Mouse (Mus musculus): Measurements from ENCODE around the gene Colec11. TPM values are rescaled to one million over a fixed set of nuclear protein-coding genes. Genes with fewer than 3 reads are reported as not detected.

Gene Colec11
- polyA plus RNA-seq, 1 experiment from 2014 or later: 2.2 TPM

GRCm38 (mm10) chr12:28582423-28582822 lies 40.8 kb downstream of the Colec11 start, which contains the start of gene Allc:
Allc (minus strand) TSS chr12:28582523.
- Histone ChIP-seq H3K9me3 (ENCODE audit: low read length) (no peaks in the 10 kb centered on the region), H3K4me3 (ENCODE audit: low read depth, low read length) (no peak within 1 kb of the TSS), H3K9ac (replicated peaks; ENCODE audit: low read depth) (no peak within 1 kb of the TSS), H3K4me1 (ENCODE audit: insufficient read depth, low read depth, low read length) (no peaks in the 10 kb centered on the region), H3K4me2 (replicated peaks; ENCODE audit: low read depth, low read length) (no peak within 1 kb of the TSS), H3K27me3 (replicated peaks; ENCODE audit: insufficient read depth, low read length) (no peaks in the 10 kb centered on the region), H3K27ac (ENCODE audit: low read length) (no peak within 1 kb of the TSS), H3K36me3 (ENCODE audit: insufficient read depth, low read length) (no peaks in the 10 kb centered on the region)
- ATAC-seq (no peak), DNase-seq (ENCODE audit: low spot score) (no peak)
- WGBS: 67% methylated on average over 8 of the region's 8 CpGs
- TF ChIP-seq EP300 (IDR thresholded peaks at IDR 0.05): no peak

DNA sequence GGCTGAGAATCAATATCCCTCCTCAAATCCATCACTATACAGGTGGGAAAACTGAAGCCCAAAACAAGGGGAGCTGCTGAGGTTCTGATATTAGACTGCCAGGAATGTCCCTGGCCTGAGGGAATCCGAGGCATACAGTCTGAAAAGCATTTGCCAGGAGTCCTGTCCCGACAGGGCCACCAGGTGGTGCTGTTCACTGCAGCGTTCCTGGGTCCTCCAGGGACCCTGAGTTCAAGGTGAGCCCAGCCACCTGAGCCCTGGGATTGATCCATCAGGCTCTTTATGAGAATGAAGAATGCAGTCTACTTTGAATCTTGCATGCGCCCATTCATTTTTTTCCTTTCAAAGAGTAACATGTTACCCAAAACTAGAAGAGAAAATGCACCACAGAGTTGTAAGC lies 44.0 kb downstream of the Colec11 start:
- Histone ChIP-seq H3K27ac (ENCODE audit: low read length) (no peak overlapping the region), H3K4me1 (ENCODE audit: insufficient read depth, low read depth, low read length) (no peaks in the 10 kb centered on the region), H3K9me3 (ENCODE audit: low read length) (no peaks in the 10 kb centered on the region), H3K4me2 (replicated peaks; ENCODE audit: low read depth, low read length) (no peak overlapping the region), H3K4me3 (ENCODE audit: low read depth, low read length) (no peak overlapping the region), H3K27me3 (replicated peaks; ENCODE audit: insufficient read depth, low read length) (no peaks in the 10 kb centered on the region), H3K9ac (replicated peaks; ENCODE audit: low read depth) (no peak overlapping the region), H3K36me3 (ENCODE audit: insufficient read depth, low read length) (no peaks in the 10 kb centered on the region)
- 34% methylated on average over 4 of the region's 4 CpGs for WGBS
- ATAC-seq (no peak), DNase-seq (ENCODE audit: low spot score) (no peak)
- TF ChIP-seq EP300 (IDR thresholded peaks at IDR 0.05) (no peak), CTCF (IDR thresholded peaks at IDR 0.05) (peak; percentile 58)

DNA sequence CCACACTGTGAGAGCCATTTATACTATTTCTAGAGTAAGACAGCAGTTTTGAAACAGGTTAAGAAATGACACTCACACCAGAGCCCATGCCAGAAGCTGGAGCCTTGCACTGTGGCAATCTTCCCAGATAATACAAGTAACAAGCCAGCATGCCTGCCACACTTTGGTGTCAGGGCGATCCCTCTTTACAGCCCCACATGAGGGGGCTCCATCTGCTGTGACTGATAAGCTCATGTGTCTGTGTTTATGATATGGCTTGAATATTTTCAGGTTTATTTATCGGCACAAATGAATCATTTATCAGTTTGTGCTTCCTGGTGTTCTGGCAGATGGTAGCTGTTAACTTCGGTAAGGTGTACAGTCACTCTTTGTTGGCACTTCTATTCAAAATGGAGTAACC lies 45.0 kb downstream of the Colec11 start:
- Histone ChIP-seq H3K9ac (replicated peaks; ENCODE audit: low read depth) (no peak overlapping the region), H3K27ac (ENCODE audit: low read length) (no peak overlapping the region), H3K27me3 (replicated peaks; ENCODE audit: insufficient read depth, low read length) (no peaks in the 10 kb centered on the region), H3K9me3 (ENCODE audit: low read length) (no peaks in the 10 kb centered on the region), H3K36me3 (ENCODE audit: insufficient read depth, low read length) (no peaks in the 10 kb centered on the region), H3K4me2 (replicated peaks; ENCODE audit: low read depth, low read length) (no peak overlapping the region), H3K4me1 (ENCODE audit: insufficient read depth, low read depth, low read length) (no peaks in the 10 kb centered on the region), H3K4me3 (ENCODE audit: low read depth, low read length) (no peak overlapping the region)
- DNase-seq (ENCODE audit: low spot score) (no peak), ATAC-seq (no peak)
- TF ChIP-seq EP300 (IDR thresholded peaks at IDR 0.05) (no peak), CTCF (IDR thresholded peaks at IDR 0.05) (no peak)
- WGBS: 60% methylated on average over 3 of the region's 3 CpGs

GRCm38 (mm10) chr12:28575366-28576070 lies 47.7 kb downstream of the Colec11 start:
- Histone ChIP-seq H3K4me3 (ENCODE audit: low read depth, low read length) (no peak overlapping the region), H3K9me3 (ENCODE audit: low read length) (no peaks in the 10 kb centered on the region), H3K36me3 (ENCODE audit: insufficient read depth, low read length) (no peaks in the 10 kb centered on the region), H3K27ac (ENCODE audit: low read length) (no peak overlapping the region), H3K9ac (replicated peaks; ENCODE audit: low read depth) (no peak overlapping the region), H3K4me1 (ENCODE audit: insufficient read depth, low read depth, low read length) (no peaks in the 10 kb centered on the region), H3K27me3 (replicated peaks; ENCODE audit: insufficient read depth, low read length) (no peaks in the 10 kb centered on the region), H3K4me2 (replicated peaks; ENCODE audit: low read depth, low read length) (no peak overlapping the region)
- ATAC-seq (no peak), DNase-seq (ENCODE audit: low spot score) (no peak)
- TF ChIP-seq EP300 (IDR thresholded peaks at IDR 0.05) (no peak), CTCF (IDR thresholded peaks at IDR 0.05) (no peak)
- WGBS: 66% methylated on average over 6 of the region's 6 CpGs

DNA sequence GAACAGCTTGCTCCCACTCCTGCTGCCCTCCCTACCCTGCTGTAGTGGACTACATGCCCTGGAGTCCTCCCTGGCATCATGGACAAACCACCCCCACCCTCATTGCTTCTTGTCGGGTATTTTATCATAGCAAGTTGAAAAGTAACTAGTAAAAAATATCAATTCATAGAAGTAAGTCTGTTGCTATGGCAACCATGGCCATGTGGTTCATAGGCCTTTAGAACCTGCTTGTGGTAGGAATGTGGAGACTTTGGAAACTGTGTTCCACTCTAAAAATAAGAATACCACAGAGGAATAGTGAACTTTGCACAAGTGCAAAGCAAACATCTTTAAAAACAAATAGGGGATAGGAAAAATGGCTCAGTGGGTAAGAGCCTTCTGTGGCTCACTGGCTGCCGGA lies 50.9 kb downstream of the Colec11 start:
- WGBS: 59% methylated on average over 2 of the region's 2 CpGs
- DNase-seq (ENCODE audit: low spot score): no peak

DNA sequence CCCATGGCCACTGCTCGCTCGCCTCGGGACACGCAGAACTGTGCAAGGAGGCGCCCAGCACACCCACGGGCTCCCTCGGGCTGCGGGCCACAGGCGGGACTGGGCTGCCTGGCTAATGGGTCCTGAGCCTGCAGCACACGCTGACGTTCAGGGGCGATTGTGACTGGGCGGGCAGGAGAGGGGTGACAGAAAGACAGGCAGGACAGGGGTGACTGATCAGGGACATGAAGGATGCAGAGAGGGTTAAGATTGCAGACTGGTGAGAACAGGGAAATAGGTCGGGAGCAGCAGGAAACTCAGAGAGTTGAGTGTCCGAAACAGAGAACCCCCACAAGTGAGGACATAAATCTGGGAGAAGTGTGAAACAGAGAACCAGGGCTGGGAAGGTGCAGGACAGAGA lies 70.9 kb downstream of the Colec11 start, which contains the start of gene Dcdc2c:
Gene Dcdc2c (minus strand): TSS at position 101 of the 400 bp plus-strand sequence.
- WGBS: 53% methylated on average over 15 of the region's 15 CpGs
- no peaks in the 10 kb centered on the region for H3K27me3 ChIP-seq (replicated peaks; ENCODE audit: insufficient read depth, low read length)
- H3K9ac ChIP-seq (replicated peaks; ENCODE audit: low read depth): no peak within 1 kb of the TSS
- TF ChIP-seq EP300 (IDR thresholded peaks at IDR 0.05): no peak
- no peak for TF ChIP-seq CTCF (IDR thresholded peaks at IDR 0.05)
- no peak for DNase-seq (ENCODE audit: low spot score)
- ATAC-seq: no peak
- H3K4me1 ChIP-seq (ENCODE audit: insufficient read depth, low read depth, low read length): no peaks in the 10 kb centered on the region
- no peak within 1 kb of the TSS for H3K4me3 ChIP-seq (ENCODE audit: low read depth, low read length)
- no peaks in the 10 kb centered on the region for H3K9me3 ChIP-seq (ENCODE audit: low read length)
- no peak within 1 kb of the TSS for H3K27ac ChIP-seq (ENCODE audit: low read length)
- H3K4me2 ChIP-seq (replicated peaks; ENCODE audit: low read depth, low read length): no peak within 1 kb of the TSS
- no peaks in the 10 kb centered on the region for H3K36me3 ChIP-seq (ENCODE audit: insufficient read depth, low read length)

More for the DNA sequence above, 50.9 kb downstream of the Colec11 start:
- no peak for ATAC-seq
- H3K4me3 ChIP-seq (ENCODE audit: low read depth, low read length): no peak overlapping the region
- H3K36me3 ChIP-seq (ENCODE audit: insufficient read depth, low read length): no peaks in the 10 kb centered on the region
- no peak overlapping the region for H3K4me2 ChIP-seq (replicated peaks; ENCODE audit: low read depth, low read length)
- H3K27me3 ChIP-seq (replicated peaks; ENCODE audit: insufficient read depth, low read length): no peaks in the 10 kb centered on the region
- TF ChIP-seq CTCF (IDR thresholded peaks at IDR 0.05): no peak
- TF ChIP-seq EP300 (IDR thresholded peaks at IDR 0.05): no peak
- no peaks in the 10 kb centered on the region for H3K9me3 ChIP-seq (ENCODE audit: low read length)
- H3K9ac ChIP-seq (replicated peaks; ENCODE audit: low read depth): no peak overlapping the region
- no peaks in the 10 kb centered on the region for H3K4me1 ChIP-seq (ENCODE audit: insufficient read depth, low read depth, low read length)
- no peak overlapping the region for H3K27ac ChIP-seq (ENCODE audit: low read length)
